Mouse (Mus musculus) splenic B cell, adult 2 months (primary cell): ENCODE data around the gene Copz2.

Experiments used
- DNase-seq: peaks from one replicate; pipeline ENCODE4 v3.0.0-alpha.2; 2011; ENCODE audit warnings: low read depth, low spot score
- H3K27me3 ChIP-seq: 2 replicates; pipeline ENCODE4 v1.6.1; 2012; ENCODE audit warnings: mild to moderate bottlenecking, low read length, moderate library complexity, mixed read lengths; ENCODE audit not compliant: control insufficient read depth, poor library complexity, insufficient read depth, severe bottlenecking
- H3K36me3 ChIP-seq: 2 replicates; pipeline ENCODE4 v1.6.1; 2012; ENCODE audit warnings: mild to moderate bottlenecking, low read length, moderate library complexity, mixed read lengths; ENCODE audit not compliant: control insufficient read depth, poor library complexity, insufficient read depth, severe bottlenecking

Gene Copz2

DNA sequence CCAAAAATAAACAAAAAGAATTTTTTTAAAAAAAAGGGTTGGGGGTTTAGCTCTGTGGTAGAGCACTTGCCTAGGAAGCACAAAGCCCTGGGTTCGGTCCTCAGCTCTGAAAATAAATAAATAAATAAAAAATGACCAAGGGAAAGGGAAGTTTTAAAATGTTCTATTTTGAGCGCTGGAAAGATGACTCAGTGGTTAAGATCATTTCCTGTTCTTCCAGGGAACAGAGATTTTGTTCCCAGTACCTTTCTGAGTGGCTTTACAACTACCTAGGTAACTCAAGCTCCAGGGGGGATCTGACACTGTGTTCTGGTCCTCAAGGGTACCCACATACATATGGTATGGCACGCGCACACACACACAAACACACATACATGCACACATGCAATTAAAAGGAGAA lies 46.2 kb downstream of the Copz2 start:
- no peaks in the 10 kb centered on the region for H3K36me3 ChIP-seq
- DNase-seq = no peak
- H3K27me3 ChIP-seq = no peaks in the 10 kb centered on the region

DNA sequence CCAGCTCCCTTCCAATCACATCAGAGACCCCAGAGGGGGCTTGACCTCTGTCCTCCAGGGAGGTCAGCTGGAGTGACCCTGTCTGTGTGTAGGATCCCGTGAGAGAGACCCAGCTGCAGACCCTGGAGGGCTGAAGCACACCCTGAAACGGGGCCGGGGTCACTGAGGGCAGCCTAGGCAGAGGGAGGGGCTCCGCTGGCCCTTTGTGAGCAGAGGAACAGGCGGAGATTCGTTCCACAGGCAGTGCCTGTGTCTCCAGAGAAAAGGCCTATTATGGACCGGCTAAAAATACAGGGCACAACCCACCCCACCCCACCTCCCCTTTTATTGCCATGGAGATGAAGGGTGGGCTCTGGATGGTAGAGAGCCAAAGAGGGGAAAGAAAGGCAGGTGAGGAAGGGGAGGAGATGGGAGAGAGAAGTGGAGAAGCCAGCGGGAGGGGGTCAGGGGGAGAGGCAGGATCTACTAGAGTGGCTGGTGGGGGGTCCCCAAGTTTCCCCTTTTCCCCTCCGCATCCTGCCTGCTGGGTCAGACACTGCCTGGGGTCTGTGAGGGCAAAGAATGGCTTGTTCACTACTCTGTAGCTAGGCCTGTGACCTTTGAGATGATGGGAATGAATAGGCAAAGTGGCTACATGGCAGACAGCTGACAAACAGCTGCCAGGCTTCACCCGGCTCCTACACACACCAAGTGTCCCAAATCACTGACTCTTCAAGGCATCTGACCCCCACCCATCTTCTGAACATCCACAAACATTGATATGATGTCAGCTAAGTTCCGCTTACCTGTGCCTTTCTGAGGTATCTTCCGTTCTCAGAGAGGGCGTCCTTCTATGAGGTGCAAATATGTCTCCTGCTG lies 50.0 kb downstream of the Copz2 start:
- no peaks in the 10 kb centered on the region for H3K36me3 ChIP-seq
- no peak for DNase-seq

DNA sequence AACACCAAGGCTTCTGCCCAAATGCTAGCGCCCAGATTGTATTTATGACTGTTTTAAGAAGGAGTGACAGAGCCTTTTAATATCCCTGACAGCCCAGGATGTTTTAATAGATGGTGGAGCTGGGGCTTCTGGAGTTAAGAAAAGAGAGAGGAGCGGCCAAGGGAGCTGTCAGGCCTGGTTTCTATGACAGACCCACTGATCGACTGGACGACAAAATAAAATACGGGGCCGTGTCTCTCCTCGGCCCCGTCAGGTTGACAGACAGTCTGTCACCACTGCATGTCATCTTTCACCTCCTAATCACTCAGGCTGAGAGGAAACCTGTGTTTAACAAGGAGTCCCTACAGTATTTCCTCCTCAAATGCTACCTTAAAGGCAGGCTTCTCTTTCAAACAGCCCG lies 51.7 kb downstream of the Copz2 start:
- DNase-seq = no peak
- Histone ChIP-seq H3K36me3 (no peaks in the 10 kb centered on the region), H3K27me3 (no peaks in the 10 kb centered on the region)

More for the DNA sequence above, 50.0 kb downstream of the Copz2 start:
- no peaks in the 10 kb centered on the region for H3K27me3 ChIP-seq

DNA sequence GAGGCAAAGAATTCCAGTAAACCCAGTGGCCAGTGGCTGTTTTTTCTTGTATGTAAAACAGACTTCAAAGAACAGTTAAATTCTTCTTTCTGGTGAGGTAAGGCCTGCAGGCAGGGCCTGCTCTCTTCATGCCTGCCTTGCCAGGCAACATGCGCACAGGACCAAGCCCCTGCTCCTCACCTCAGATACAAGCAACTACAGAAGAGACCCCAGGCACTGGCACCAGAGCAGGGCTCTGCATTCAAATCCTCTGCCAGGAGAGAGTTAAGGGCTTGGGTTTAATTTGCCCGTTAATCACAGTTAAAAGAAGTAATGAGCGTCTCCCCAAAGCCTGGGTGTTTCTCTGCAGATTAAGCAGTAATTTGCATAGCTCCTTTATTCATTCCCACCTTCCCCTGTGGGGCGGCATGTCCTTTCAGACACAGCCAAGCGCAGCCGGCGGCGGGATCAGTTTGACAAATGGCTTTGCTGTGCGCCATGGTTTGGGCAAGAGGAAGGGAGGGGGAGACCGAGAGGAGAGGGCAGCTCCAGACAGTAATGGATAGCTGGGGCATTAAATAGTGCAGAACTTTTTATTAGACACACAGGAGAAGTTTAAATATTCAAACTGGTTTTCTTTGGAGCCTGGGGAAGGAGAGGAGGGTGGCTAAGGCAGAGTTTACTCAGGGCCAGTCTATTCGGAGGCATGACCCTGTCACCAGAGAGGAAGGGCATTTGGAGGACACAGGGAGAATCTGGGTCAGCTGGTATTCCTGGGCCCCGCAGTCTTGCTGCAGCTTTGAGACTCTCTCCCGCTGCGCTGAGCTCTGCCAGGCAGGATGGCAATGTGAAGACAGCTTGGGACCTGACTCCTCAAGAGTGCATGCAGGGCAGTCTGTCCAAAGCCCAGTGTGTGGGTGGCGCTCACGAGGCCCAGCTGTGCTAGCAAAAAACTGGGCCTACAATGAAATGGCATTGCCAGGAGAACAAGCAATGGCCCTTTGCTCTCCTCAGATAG lies 53.3 kb downstream of the Copz2 start:
- no peak for DNase-seq
- Histone ChIP-seq H3K36me3 (no peaks in the 10 kb centered on the region), H3K27me3 (no peaks in the 10 kb centered on the region)

DNA sequence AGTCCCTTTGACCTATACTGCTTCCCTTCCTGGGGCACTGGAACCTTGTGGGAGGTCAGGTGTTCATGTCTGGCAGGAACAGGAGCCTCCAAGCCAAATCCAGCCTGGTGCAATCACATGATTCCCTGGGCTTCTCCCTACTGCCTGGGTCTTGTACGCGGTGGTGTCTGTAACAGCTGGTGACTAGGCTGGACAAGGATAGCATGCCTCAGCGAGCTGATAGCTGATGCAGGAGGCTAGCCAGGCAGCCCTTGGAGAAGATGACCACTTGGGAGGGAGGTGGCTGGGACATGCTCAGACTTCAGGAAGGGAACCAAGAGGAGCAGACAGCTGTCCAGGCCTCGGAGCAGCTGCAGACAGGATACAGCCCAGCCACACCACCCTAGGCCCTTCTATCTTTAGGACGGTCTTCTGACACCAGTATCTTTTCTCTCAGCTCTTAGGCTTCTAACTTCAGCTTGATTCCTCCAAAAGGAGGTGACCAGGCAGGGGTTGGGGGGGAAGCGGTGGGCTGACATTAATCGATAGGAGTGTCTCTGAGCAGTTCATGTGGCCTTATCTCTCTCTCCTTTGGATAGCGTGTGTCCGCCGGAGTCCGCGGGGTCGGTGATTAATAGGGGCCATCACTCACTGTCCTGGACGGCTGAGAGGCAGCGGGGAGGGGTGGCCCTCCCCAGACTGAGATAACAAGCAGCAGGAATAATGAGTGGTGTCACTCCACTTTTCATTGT lies 56.9 kb downstream of the Copz2 start:
- Histone ChIP-seq H3K27me3 (no peaks in the 10 kb centered on the region), H3K36me3 (no peaks in the 10 kb centered on the region; the same call in none of the 2 replicates)
- no peak for DNase-seq

DNA sequence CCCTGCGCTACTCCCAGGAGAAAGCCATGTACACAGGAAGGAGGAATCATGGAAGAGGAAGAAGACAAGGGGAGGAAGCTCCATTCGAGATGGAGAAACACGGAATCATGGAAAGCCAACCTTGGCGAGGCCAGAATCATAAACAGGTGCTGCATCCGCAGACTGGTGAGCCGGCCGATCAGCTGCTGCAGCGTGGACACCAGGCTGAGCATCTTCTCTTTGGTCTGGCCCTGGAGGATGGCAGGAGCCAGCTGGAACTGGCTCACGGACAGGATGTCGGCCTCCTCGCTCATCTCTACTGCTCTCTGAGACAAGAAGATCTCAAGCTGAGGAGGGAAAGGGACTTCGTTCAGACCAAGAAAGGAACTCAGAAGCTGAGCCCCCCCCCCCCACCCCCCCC lies 58.9 kb downstream of the Copz2 start:
- Histone ChIP-seq H3K27me3 (no peaks in the 10 kb centered on the region), H3K36me3 (no peaks in the 10 kb centered on the region; the same call in none of the 2 replicates)
- DNase-seq = no peak

DNA sequence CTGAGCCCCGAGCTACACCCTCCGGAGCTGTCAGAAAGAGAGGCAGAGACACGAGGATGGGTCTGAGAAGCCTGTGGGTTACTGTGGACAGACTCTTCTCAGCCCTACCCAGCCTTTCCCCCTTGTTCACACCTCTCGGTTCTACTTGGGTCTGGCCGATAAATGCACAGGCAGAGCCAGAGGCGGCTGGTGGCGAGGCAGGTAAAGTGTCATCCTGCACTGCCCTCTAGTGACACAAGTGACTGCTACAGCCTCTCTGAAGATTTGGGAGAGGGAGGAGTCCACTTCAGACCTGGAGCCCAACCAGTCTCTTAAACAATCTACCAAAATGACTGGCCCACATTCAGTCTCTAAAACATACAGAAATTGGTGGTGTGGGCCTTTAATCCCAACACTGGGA lies 60.3 kb downstream of the Copz2 start:
- no peaks in the 10 kb centered on the region for H3K27me3 ChIP-seq

More for the DNA sequence above, 60.3 kb downstream of the Copz2 start:
- peak; percentile 82 for DNase-seq
- H3K36me3 ChIP-seq = no peaks in the 10 kb centered on the region; the same call in none of the 2 replicates
